Mouse (Mus musculus) left cerebral cortex, postnatal 14 days (tissue): ENCODE data around the gene Mad2l2. TPM values are rescaled to one million over a fixed set of nuclear protein-coding genes. Genes with fewer than 3 reads are reported as not detected.

Experiments used
- DNase-seq, 2 experiments: peaks; one replicate each; pipeline ENCODE4 v3.0.0; 2021 to 2022; ENCODE audit warnings: low spot score in 2 of 2, mixed read lengths in 1 of 2
- intact Hi-C: fragments of 180-260 bp; cut with DNase I; formaldehyde crosslinking; loops from one replicate; pipeline ENCODE4 v1.15.1; 2025
- total RNA-seq, 2 experiments: library from RNA; stranded (reverse); gene quantifications; 2 replicates each; pipeline ENCODE4 v1.2.3; 2021

Gene Mad2l2
- total RNA-seq, 2 experiments from 2014 or later: 10.1 to 16.2 TPM

DNA sequence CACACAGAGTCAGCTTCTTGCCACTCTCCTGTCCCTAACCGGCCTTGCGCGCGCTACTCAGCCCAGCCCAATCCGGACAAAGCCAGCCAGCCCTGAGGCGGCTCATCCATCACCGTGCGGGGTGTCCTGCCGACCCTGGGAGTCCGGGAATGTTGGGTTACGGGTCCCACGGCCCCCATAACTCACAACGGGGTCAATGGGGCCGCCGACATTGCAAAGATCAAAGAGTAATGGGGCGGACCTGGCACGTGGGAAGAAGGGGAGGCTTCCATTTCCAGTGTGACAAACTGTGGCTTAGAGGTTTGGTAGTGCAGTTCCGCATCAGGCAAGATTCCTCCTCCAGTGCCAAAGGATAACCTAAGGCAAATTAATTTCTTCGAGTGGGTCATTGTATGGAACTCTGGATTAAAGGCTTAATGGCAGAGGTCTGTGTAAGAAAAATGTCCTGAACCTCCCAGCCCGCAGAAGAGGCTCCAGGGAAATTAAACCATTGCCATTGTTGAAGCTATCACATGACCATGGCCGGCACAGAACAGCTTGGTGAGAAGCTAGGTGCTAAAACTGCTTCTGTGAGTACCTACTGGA lies 1.4 kb downstream of the Mad2l2 start:
- intact Hi-C loops: no loop called here
- DNase-seq: no peak

DNA sequence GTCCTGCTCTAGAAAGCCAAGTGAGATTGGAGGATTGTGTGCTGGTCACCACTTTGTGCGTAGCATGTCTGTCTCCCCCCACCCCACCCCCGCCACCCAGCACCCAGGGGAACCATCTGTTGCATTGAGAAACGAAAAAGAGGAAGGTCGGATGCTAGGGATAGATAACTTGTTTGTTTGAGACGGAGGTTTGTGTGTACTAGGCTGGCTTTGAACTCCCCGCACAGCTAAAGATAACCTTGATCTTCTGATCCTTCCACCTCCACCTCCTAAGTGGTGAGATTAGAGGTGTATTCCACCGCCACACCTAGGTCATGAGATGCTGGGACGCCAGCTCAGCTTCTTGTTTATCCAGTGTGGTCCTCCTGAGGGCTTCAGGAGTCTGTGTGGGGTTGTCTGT lies 4.8 kb downstream of the Mad2l2 start:
- no peak for DNase-seq
- intact Hi-C loops: no loop called here

DNA sequence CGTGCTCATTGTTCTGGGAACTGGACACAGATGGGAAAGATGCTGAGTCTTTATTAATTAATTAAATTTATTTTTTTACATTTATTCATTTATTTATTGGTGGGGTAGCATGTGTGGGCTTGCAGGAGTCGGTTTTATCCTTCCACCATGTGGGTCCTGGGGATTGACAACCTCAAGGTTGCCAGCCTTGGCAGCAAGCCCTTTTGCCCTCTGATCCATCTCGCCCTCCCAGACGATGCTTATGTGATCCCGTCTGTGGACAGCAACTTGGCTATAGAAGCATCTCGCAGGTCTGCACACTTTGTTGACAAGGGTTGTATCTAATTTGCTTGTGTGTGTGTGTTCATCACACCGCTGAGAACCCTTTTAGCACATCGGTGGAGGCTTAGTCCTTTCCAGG lies 7.3 kb downstream of the Mad2l2 start:
- DNase-seq: no peak
- intact Hi-C loops: no loop called here

DNA sequence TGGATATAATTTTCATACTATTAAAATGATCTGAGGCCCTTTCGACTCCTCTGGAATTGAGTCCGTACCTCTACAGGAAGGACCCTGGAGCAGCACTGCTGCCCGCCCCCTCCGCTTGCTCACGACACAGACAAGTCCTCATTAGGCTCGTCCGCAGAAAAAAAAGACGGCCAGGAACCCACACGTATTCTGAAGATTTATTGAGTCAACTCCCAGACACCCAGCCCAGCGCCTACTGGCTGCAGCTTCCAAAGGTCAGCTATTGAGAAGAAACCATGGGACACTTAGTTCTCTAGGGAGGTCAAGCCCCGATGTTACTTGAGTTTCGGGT lies 9.5 kb downstream of the Mad2l2 start:
- DNase-seq: no peak
- intact Hi-C loops: no loop called here

DNA sequence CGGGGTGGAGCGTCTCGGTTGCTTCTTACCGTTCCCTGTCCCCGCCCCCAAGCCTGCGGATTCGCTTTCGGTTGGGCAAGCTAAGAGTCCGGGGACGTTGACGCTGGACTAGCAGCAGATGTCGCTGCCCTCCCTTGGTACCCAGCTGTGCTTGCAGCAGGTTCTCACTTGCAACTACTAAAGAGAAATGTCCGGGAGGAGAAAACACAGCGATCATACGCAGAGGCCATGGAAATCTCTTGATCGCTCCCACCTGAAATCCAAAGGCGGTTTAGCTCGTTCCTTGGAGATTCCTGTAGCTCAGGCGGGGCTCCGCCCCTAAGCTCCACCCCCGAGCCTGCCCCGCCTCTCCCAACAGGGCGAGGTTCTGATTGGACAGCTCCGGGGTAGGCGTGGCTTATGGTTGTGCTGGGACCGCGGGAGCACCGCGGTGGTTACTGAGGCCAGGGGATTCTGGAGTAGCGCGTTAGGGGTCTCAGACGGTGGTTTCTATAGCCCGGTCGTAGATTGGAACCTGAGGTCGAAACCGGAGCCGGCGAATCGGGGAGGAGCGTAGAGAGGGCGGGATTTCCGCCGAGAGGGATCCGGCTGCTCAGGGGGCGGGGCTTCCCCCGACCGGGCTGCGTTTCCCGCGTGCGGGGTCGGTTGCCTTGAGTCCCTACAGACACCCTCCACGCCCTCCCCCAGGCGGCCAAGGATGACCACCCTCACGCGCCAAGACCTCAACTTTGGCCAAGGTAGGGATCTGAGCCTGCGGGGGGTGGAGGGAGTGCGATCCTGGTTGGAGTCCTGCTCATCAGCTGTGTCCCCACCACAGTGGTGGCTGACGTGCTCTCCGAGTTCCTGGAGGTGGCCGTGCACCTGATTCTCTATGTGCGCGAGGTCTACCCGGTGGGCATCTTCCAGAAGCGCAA lies 10.2 kb downstream of the Mad2l2 start:
- DNase-seq: peak; percentile 87 to 93
- intact Hi-C loops: no loop called here

DNA sequence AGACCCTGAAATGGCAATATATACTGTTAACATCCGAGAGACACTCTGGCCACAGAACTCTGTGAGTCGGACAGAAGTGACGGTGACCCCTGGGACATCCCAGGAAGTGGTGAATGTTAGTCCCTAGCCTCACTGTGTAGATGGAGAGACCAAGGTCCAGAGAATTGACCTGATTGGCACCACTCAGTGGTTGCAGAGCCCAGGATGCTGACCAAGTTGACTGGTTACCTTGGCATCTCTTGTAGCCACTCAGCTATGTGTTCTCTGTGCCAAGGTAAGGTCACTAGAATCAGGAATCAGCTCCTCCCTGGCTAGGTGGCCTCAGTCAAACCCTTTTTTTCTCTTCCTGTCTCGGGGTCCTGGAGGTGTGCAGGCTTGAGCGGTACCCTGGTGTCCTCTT lies 13.5 kb downstream of the Mad2l2 start:
- intact Hi-C loops: no loop called here
- no peak for DNase-seq

DNA sequence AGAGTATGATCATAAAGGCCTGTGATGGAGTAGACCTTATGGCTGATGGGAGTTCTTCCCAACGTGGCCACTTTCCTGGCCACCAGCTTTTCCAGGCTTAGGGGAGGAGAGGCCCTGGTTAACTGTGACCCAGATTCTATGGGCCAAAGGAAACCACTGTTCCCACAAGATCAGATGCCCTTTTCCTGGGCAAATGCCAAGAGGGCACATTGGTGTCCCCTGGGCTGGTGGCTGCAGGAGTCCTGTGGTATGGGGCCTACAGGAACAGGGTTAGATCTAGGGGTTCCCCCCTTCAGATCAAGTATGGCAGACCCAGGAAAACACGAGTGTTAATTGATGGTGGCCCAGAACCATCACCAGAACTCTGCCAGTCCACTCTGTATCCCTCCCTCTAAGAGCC lies 17.5 kb downstream of the Mad2l2 start:
- no peak for DNase-seq
- intact Hi-C loops: no loop called here

DNA sequence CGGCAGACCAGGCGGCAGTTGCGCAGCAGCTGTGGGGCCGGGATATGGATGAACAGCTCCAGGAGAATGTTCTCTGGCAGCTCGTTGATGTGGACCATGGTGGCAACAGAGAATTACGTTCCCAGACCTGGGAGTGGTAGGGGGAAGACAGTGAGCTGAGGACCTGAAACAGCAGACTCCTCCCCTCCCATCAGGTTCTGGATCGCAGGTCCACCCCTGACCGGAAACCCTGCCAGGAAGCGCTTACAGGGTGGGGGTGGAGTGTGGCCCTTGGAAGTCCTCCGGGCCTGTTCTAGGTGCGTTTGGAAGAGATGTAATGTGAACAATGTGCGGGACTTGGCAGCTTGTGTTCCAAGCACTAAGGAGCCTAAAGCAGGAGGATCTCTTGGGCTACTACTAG lies 19.4 kb downstream of the Mad2l2 start:
- intact Hi-C loops: no loop called here
- DNase-seq: no peak

DNA sequence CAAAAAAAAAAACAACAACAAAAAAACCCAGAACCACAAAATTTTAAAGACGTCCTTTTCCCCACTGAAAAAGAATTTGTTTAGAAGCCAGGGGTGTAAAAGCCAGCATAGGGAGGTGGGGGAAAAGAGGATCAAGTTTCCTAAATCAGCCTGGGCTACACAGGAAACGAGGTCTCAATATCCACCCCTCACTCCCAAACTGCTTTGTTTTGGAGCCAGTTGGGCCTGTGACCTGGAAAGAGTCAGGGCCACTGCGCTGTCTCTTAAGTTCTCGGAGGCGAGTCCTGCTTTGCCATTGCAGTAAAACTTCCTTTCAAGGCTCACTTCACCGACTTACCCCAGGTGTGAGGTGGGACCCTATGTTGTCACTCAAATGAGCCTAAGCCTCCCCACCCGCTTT lies 20.1 kb downstream of the Mad2l2 start:
- DNase-seq: no peak
- intact Hi-C loops: no loop called here

DNA sequence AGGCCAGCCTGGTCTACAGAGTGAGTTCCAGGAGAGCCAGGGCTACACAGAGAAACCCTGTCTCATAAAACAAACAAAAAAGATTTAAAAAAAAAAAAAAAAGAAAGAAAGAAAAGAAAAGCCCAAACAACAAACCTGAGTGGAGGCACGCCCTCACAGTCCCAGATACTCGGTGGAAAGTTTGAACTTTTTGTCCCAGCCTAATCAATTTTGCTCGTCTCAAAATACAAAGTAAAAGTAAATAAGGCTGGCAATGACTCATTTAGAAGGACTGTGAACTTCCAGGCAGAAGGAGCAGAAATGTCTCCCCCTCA lies 20.7 kb downstream of the Mad2l2 start:
- intact Hi-C loops: no loop called here
- DNase-seq: no peak

DNA sequence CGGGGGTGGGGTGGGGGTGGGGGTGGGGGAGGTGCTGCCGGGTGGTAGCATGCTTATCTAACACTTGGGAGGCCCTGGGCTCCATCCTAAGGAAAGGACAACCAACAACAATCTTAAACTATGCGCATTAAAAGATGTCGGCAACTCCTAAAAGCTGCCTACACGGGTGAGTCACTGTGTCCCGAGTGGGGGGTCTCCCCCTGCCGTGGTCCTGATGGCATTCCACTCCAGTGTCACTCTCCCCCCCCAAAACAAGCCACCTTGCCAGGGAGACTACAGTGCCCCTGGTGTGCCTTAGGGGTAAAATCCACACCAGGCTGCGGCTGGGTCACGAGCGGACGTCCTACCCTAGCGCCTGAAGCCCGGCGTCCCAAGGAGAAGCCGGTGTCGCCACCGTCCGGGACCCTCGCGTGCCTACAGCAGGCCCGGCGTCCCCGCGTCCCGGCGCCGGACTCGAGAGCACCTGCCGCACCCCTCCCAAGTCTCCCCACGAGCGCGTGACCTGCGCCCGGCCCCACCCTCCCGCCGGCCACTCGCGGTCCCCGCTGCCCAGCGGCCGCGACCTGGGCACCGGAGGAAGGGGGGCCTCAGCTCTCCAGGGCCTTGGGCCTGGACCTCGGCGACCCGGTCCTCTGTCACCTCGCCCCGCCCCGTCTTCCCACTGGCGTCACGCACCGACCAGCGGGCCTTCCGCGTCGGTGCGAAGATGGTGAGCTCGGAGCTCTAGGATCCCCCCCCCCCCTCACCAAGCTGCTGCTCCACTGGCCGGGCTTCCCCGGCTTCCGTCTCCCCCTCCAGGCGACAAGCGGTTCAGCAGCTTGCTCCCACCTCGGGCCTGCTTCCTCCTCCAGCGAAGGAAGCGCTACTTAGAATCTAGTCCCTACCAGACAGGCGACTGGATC lies 21.3 kb downstream of the Mad2l2 start, which contains the start of gene Fbxo6:
Fbxo6 (minus strand) TSS at position 874 of the 902 bp plus-strand sequence.
- intact Hi-C loops: loop anchor here (2.0 kb wide), 1 partner anchor 37 kb away; no protein-coding TSS in a partner anchor
- peak; percentile 83 to 92 for DNase-seq

DNA sequence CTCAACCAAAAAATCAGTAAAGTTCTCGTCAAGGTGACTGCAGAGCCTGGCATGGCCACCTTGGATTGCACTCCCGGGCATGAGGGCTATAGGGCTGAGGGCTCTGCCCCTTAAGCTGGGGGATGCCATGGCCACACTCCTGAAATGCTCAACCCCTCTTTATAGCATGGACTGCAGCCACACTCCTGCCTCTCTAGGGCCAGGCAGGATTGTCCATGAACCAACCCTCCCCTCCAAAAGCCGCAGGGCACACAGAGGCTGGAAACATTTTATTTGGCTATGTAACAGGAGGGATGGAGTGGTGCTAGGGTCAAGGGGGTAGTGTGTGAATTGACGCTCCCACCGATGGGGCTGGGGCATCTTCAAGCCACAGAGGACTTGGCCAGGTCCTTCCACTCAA lies 22.4 kb downstream of the Mad2l2 start:
- intact Hi-C loops: loop anchor here (2.0 kb wide), 1 partner anchor 38 kb away; no protein-coding TSS in a partner anchor
- no peak for DNase-seq

DNA sequence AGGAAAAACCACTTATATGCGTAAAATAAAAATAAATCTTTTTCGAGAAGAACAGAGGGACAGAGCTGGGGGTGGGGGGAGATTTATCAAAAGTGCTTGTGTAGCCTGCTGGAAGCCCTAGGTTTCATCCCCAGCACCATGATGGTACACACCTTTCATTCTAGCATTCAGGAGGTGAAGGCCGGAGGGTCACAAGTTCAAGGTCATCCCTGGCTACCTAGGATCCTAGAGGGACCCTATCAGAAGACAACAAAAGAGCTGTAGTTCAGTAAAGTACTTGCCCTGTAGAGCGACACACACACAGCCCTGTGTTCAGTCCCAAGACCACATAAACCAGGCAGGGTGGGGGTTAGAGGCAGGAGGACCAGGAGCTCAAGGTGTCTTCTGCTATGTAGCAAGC lies 23.8 kb downstream of the Mad2l2 start:
- no peak for DNase-seq
- intact Hi-C loops: no loop called here

DNA sequence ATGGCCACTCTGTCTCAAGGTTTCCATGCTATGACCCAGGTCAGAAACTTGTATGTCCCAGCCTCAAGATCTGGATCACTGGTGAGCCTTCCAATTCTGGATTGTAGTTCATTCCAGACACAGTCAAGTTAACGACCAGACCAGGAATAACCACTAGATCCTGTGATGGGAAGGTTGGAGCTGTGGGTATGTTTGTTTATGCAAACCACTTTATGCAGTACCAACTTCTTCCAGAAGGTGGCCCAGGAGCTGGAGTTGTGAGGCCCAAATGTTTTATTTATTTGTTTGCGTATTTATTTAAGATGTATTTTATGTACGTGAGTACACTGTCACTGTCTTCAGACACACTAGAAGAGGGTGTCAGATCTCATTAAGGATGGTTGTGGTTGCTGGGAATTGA lies 24.8 kb downstream of the Mad2l2 start:
- peak; percentile 65 to 72 for DNase-seq
- intact Hi-C loops: no loop called here

DNA sequence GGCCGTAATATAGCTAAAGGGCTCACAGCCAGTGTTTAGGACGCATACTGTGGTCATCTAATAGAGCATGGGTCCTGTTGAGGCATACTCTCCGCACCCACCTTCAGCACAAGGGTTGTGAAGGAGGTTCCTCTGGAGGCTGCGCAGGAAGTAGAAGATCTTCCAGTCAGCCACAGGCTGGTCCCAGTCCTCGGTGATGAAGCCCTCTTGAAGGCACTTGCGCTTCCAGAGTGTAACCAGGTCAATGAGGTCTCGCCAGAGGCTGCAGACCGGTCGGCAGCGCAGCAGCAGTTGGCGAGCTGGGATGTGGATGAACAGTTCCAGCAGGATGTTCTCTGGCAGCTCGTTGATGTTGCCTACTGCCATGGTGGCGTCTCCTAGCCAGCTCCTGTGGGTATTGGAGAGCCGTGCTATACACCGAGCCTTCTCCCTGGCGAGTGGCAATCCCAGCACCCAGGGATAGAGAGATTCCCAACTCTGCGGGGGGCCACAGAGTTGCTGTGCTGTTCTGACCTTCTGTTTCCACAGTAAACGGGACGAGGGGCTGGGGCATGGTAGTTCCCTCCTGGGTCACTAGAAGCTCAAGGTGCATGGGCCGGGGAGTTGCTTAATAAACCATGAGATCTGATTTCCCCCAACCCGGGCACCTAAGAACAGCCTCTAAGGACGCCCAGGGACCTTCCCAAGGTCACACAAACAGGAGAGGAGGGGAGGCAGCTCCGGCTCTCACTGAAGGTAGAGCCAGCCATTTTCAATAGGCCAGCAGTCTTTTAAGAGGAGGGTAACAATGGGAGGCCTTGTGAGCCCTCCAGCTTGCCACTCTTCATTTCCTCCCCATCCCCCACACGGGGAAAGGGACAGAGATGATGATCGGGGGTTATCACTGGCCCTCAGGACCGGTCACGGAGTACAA lies 28.5 kb downstream of the Mad2l2 start:
- intact Hi-C loops: no loop called here
- DNase-seq: peak in 1 of 2 experiments; percentile 49

DNA sequence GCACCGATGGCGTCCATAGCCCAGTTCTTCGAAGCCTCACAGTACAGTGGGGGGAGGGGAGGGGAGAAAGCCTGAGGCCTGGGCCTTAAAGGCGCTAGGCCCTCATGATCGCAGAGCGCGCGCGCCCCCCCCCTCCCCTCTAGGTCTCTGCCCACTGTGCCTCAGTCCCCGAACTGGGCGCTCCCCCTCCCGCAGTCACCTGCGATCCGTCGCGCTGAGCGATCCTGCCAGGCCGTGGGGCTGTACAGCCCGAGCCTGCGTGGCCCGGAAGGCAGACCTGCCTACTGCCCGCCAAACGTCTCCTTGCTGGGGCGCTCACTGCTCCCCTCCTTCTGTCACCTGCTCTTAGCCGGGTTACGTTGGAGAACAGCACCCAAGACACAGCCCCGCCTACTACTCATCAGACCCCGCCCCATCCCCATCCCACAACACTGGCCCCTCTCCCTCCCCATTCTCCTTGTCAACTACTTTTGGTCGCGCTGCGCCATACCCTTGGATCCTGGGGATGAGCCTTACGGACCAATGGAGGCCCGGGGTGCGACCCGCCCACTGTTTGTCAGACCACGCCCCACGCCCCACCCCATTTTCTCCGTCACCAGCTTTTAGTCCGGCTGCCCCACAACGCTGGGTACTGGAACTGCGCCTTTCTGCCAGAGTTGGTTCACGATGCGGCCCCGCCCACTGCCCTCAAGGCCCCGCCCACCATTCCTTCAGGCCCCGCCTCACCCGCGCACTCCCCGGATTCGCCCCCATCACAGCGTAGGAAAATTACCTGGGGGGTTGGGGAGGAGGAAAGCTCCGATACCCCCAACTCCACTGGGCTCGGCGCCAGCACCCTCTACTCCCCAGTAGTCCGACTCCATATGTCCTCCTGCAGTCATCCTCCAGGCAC lies 29.6 kb downstream of the Mad2l2 start:
- DNase-seq: peak; percentile 98 to 99
- intact Hi-C loops: no loop called here

DNA sequence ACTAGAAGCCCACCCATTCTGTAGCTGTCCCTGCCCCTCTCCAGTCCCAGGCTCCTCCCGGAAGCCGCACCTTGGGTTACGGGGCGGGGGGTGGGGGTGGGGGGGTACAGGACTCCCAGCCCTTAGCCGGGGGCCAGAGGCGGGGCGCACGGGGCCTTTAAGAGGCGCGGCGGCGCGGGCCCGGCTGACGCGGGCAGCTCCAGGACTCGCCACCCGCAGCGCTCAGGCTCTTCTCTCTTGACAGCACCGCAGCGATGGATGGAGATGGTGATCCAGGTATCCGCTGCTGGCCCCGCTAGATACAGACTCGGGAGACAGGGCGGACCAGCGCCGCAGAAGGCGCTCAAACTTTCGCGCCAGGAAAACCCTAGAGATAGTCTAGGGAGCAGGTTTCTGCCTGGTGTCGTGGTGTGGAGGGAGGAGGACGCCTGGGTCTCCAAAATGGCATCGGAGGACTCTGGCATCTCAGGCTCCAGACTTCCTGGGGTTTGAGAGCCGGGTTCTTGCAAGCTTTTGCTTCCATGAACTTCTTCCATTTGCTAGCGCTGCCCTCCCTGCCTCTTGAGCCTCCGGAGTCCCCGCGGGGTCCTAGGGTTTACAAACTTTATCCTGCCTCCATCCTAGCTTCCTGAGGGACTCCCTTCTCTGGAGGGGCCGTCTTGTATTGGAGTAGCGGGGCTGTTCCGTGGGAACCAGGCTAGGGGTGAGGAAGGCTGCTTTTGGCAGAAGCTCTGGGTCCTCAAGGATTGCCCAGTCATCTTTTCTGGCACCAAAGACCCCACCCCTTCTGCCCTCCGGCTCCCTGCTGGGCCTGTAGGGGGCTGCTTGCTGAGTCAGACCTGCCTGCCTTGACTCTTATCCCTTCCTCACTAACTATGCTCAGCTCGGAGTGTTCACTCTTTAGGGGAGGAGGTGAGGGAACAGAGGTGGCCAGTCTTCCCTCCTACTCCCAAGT lies 30.5 kb downstream of the Mad2l2 start, which contains the start of the genes Fbxo44 and Fbxo2:
Fbxo44 (minus strand) TSS at position 47 of the 955 bp plus-strand sequence.
Fbxo2 (plus strand) TSS at position 186 of the 955 bp plus-strand sequence.
- intact Hi-C loops: no loop called here
- peak in 1 of 2 experiments; percentile 59 for DNase-seq
